Mouse (Mus musculus) urinary bladder, postnatal 36 days (tissue): ENCODE results near the gene Gm10139.
"Not testable (repeated sequence)": the region's sequence is repeated elsewhere in the genome, so short reads cannot be mapped to it uniquely, and the experiment has no call there.

Source experiments
- DNase-seq, 2 experiments: peaks; one replicate each; pipeline ENCODE4 v3.0.0; 2022; ENCODE audit warnings: low spot score in 2 of 2, mixed read lengths in 1 of 2

Gm10139 gene

DNA sequence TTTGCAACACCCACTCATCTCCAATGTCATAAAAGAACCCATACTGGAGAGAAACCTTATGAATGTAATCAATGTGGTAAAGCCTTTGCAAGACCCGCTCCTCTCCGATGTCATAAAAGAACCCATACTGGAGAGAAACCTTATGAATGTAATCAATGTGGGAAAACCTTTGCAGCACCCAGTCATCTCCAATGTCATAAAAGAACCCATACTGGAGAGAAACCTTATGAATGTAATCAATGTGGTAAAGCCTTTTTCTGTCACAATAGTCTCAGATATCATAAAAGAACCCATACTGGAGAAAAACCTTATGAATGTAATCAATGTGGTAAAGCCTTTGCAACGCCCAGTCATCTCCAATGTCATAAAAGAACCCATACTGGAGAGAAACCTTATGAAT, at the start of gene Gm10139:
Gene Gm10139 (plus strand): TSS at position 301 of the 400 bp plus-strand sequence.
- not testable (repeated sequence) for DNase-seq

DNA sequence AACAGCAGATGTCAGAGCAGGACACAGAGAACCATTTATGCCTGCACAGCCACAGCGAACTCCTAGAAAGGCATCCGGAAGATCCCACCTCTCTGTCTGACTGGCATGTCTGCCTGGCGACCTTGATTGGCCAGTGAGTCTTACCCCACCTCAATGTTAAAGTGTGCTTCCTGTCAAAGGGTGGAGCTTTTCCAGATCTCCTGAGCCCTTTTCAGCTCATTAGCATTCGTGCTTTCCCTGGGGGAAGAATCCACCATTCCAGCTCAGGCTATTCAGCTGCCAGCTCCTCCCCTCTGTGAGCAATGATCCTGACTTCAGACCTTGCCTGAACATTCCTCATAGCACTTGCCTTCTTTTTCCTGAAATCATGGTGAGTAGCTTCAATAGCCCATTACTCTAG, 45.2 kb downstream of the Gm10139 start:
- not testable (repeated sequence) for DNase-seq
